Mouse (Mus musculus) limb, embryonic 15.5 days (tissue): ENCODE results near the gene Ear14. TPM values are rescaled to one million over a fixed set of nuclear protein-coding genes. Genes with fewer than 3 reads are reported as not detected.
"Not testable (repeated sequence)": the region's sequence is repeated elsewhere in the genome, so short reads cannot be mapped to it uniquely, and the experiment has no call there.

ENCODE experiments used
- ATAC-seq: fragments of 200-750 bp; cut with Nextera tagmentation; 2 replicates; pipeline ENCODE4 v1.8.0; 2017; ENCODE audit warnings: low read depth, moderate TSS enrichment; ENCODE audit not compliant: insufficient number of reproducible peaks, low FRiP score, low TSS enrichment
- H3K27ac ChIP-seq: fragments of 300-500 bp; sonication (generic); 2 replicates; pipeline ENCODE4 v1.5.1; 2015; ENCODE audit warnings: moderate library complexity, mild to moderate bottlenecking, inconsistent platforms
- H3K27me3 ChIP-seq: fragments of 300-500 bp; sonication (generic); 2 replicates; pipeline ENCODE4 v1.6.1; 2015; ENCODE audit warnings: inconsistent platforms
- H3K36me3 ChIP-seq: fragments of 300-500 bp; sonication (generic); 2 replicates; pipeline ENCODE4 v1.6.1; 2015; ENCODE audit warnings: inconsistent platforms
- H3K4me1 ChIP-seq: fragments of 300-500 bp; sonication (generic); 2 replicates; pipeline ENCODE4 v1.6.1; 2015; ENCODE audit warnings: inconsistent platforms
- H3K4me2 ChIP-seq: fragments of 300-500 bp; sonication (generic); 2 replicates; pipeline ENCODE4 v1.6.1; 2015; ENCODE audit warnings: mild to moderate bottlenecking, inconsistent platforms
- H3K4me3 ChIP-seq: fragments of 300-500 bp; sonication (generic); 2 replicates; pipeline ENCODE4 v1.5.1; 2015; ENCODE audit warnings: mild to moderate bottlenecking, inconsistent platforms
- H3K9ac ChIP-seq: fragments of 300-500 bp; sonication (generic); 2 replicates; pipeline ENCODE4 v1.6.1; 2015; ENCODE audit warnings: inconsistent platforms
- H3K9me3 ChIP-seq: fragments of 300-500 bp; sonication (generic); 2 replicates; pipeline ENCODE4 v1.6.1; 2016; ENCODE audit warnings: inconsistent platforms
- whole genome bisulfite sequencing: fragments of 180-500 bp; shearing (Covaris S2); methylation state at CpG from one replicate; pipeline ENCODE4 v1.1.7; 2015; 5-methylcytosine and 5-hydroxymethylcytosine counted together
- polyA plus RNA-seq: library from polyadenylated mRNA; unstranded; fragments of >200 nt; fragmentation: Nextera tagmentation; extraction: Ambion mirVana; gene quantifications from 2 replicates; pipeline ENCODE4 v1.2.1, GENCODE M21; 2015

Gene Ear14
- not detected in 2 replicates for polyA plus RNA-seq

GRCm38 (mm10) chr14:51203115-51203514 is at the start of gene Ear14:
Ear14 (plus strand) TSS chr14:51203391.
- Histone ChIP-seq H3K27ac (no peak within 1 kb of the TSS), H3K4me1 (no peaks in the 10 kb centered on the region), H3K36me3 (no peaks in the 10 kb centered on the region), H3K27me3 (no peaks in the 10 kb centered on the region), H3K4me2 (no peak within 1 kb of the TSS), H3K4me3 (no peak within 1 kb of the TSS), H3K9ac (no peak within 1 kb of the TSS), H3K9me3 (no peaks in the 10 kb centered on the region)
- WGBS: 78% methylated on average over 2 of the region's 2 CpGs
- no peak for ATAC-seq

DNA sequence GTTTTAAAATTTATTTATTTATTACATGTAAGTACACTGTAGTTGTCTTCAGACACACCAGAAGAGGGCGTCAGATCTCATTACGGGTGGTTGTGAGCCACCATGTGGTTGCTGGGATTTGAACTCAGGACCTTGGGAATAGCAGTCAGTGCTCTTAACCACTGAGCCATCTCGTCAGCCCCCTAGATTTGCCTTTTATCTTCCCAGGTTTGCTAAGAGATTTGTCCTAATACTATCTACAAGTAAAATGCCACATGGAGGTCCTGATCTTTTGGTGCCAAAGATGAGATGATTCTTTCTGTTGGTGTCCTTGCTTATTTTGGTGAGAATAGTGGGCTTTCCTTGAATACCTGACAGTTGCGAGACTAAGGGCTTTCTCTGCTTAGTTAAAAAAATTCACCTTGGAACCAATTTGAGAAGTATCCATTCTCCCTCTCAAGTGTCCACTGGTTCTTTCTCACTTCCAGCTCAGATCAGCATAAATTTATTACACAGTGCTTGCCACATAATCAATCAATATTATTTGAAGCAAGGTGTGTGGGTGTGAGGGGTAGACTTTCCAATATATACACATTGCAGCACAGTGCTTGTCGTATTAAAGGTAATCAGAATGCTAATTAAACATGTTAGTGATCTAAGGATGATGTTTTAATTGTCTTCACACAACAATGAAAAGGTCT is 47.0 kb upstream of the Ear14 start:
- no peaks in the 10 kb centered on the region for H3K9me3 ChIP-seq
- no peak overlapping the region for H3K9ac ChIP-seq
- H3K36me3 ChIP-seq: no peaks in the 10 kb centered on the region
- ATAC-seq: no peak
- no peak overlapping the region for H3K27ac ChIP-seq
- H3K4me1 ChIP-seq: no peaks in the 10 kb centered on the region
- WGBS: 83% methylated on average over 5 of the region's 5 CpGs
- no peak overlapping the region for H3K4me3 ChIP-seq
- no peak overlapping the region for H3K4me2 ChIP-seq
- no peaks in the 10 kb centered on the region for H3K27me3 ChIP-seq

DNA sequence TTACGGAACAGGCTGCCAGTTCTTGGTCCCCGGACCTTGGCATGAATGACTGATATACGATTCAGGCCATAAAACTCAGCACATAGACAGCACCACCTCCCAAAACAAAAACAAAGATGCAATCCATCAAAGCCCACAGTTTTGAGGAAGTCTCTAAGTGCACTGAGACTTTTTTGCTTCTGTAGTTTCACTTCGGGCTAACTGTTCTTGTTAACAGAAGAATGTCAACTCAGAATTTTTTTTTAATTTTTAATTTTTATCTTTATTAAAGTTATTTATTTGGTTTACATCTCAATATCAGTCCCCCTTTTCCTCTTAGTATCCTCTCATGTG is 46.5 kb upstream of the Ear14 start:
- H3K9ac ChIP-seq: no peak overlapping the region
- no peaks in the 10 kb centered on the region for H3K4me1 ChIP-seq
- H3K9me3 ChIP-seq: no peaks in the 10 kb centered on the region
- no peak for ATAC-seq
- H3K27ac ChIP-seq: no peak overlapping the region
- no peaks in the 10 kb centered on the region for H3K36me3 ChIP-seq
- no peak overlapping the region for H3K4me2 ChIP-seq
- H3K4me3 ChIP-seq: no peak overlapping the region
- WGBS: 36% methylated on average over 4 of the region's 4 CpGs
- H3K27me3 ChIP-seq: no peaks in the 10 kb centered on the region

DNA sequence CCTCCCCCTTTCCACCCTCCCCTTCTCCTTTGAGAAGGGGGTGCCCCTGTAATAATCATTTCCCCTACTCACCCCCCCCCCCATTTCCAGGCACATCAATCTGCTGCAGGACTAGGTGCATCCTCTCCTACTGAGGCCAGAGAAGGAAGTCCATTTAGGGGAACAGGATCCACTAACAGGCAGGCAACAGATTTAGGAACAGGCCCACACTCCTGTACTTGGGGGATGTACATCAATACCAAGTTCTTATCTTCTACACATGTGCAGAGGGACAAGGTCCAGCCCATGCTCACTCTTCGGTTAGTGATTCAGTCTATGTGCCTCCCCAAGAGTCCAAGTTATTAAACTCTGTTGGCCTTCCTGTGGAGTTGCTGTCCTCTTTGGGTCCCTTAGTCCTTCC is 46.1 kb upstream of the Ear14 start:
- 94% methylated on average over 1 of the region's 1 CpGs for WGBS
- Histone ChIP-seq H3K36me3 (no peaks in the 10 kb centered on the region), H3K4me1 (no peaks in the 10 kb centered on the region)

DNA sequence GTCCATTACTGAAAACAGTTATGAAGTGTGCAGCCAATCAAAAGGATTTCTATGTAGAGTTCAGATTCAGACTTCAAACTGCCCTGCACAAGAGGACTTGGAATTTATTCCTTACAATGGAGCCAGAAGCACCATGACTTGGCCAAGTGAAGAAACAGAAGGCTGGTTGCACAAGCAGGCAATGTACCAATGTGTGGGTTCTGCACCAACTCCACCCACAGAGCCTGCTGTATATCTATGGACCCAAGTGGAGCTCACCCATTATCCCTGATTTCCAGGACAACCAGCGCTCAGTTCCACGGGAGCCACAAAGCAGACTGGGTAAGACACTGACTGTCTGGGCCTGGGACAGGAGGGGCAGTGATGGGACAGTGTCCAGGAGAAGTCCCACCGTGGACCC is 41.2 kb upstream of the Ear14 start, which contains the start of gene Rnase2b:
Gene Rnase2b, plus strand, starts transcription at position 285 of the 400 bp plus-strand sequence.
- H3K9me3 ChIP-seq, ATAC-seq: not testable (repeated sequence)

More for the DNA sequence above, 46.1 kb upstream of the Ear14 start:
- Histone ChIP-seq H3K4me3 (no peak overlapping the region), H3K9me3 (no peaks in the 10 kb centered on the region), H3K4me2 (no peak overlapping the region), H3K27me3 (no peaks in the 10 kb centered on the region), H3K9ac (no peak overlapping the region), H3K27ac (no peak overlapping the region)
- ATAC-seq: no peak

GRCm38 (mm10) chr14:51163323-51163722 is 39.9 kb upstream of the Ear14 start:
- H3K4me3 ChIP-seq, H3K4me2 ChIP-seq, H3K4me1 ChIP-seq, H3K27me3 ChIP-seq, H3K9me3 ChIP-seq, H3K9ac ChIP-seq, ATAC-seq, H3K27ac ChIP-seq, H3K36me3 ChIP-seq: not testable (repeated sequence)
- whole genome bisulfite sequencing: 54% methylated on average over 6 of the region's 6 CpGs

More for the DNA sequence above, 41.2 kb upstream of the Ear14 start, which contains the start of gene Rnase2b:
- H3K36me3 ChIP-seq, H3K4me3 ChIP-seq, H3K4me2 ChIP-seq, H3K4me1 ChIP-seq, H3K27ac ChIP-seq, H3K9ac ChIP-seq, H3K27me3 ChIP-seq: not testable (repeated sequence)
- whole genome bisulfite sequencing: 98% methylated on average over 3 of the region's 3 CpGs

- Histone ChIP-seq H3K4me3 (no peak overlapping the region), H3K4me2 (no peak overlapping the region), H3K4me1 (no peaks in the 10 kb centered on the region), H3K27ac (no peak overlapping the region), H3K36me3 (no peaks in the 10 kb centered on the region), H3K9me3 (no peaks in the 10 kb centered on the region), H3K9ac (no peak overlapping the region), H3K27me3 (no peaks in the 10 kb centered on the region)
- WGBS: 93% methylated on average over 1 of the region's 1 CpGs
- ATAC-seq: no peak
These were observed 37.8 kb upstream of the Ear14 start for GRCm38 (mm10) chr14:51165435-51165834.

DNA sequence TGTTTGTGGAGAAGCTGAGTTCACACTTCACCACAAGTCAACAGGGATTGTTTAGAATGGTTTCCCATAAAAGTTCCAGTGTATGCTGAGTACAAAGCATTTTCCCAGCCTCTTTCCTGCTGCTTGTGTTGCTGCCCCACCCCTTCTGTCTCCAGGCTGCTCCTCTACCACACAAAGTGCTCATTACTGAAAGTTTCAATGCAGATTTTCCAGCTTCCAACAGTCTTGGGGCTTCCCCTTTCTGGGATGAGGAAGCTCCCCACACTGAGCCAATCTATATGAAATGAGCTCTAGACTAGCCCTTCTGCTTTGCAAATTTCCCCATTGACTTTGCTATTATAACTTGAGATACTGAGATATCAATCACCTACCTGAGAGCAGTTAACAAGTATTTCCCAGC is 37.1 kb upstream of the Ear14 start:
- Histone ChIP-seq H3K4me2 (no peak overlapping the region), H3K4me3 (no peak overlapping the region)
- no peak for ATAC-seq

GRCm38 (mm10) chr14:51172095-51172865 is 30.9 kb upstream of the Ear14 start:
- H3K9me3 ChIP-seq, H3K9ac ChIP-seq, ATAC-seq, H3K4me2 ChIP-seq, H3K4me1 ChIP-seq, H3K4me3 ChIP-seq, H3K27me3 ChIP-seq, H3K36me3 ChIP-seq, H3K27ac ChIP-seq: not testable (repeated sequence)
- 37% methylated on average over 9 of the region's 9 CpGs for WGBS

More for the DNA sequence above, 37.1 kb upstream of the Ear14 start:
- Histone ChIP-seq H3K27me3 (no peaks in the 10 kb centered on the region), H3K36me3 (no peaks in the 10 kb centered on the region), H3K9me3 (no peaks in the 10 kb centered on the region), H3K27ac (no peak overlapping the region), H3K9ac (no peak overlapping the region), H3K4me1 (no peaks in the 10 kb centered on the region)

- not testable (repeated sequence) for H3K27ac ChIP-seq, H3K27me3 ChIP-seq, H3K9ac ChIP-seq, H3K36me3 ChIP-seq, H3K9me3 ChIP-seq, ATAC-seq, H3K4me2 ChIP-seq, H3K4me3 ChIP-seq, H3K4me1 ChIP-seq
- 56% methylated on average over 4 of the region's 4 CpGs for WGBS
These were observed 30.2 kb upstream of the Ear14 start for GRCm38 (mm10) chr14:51172947-51173346.

DNA sequence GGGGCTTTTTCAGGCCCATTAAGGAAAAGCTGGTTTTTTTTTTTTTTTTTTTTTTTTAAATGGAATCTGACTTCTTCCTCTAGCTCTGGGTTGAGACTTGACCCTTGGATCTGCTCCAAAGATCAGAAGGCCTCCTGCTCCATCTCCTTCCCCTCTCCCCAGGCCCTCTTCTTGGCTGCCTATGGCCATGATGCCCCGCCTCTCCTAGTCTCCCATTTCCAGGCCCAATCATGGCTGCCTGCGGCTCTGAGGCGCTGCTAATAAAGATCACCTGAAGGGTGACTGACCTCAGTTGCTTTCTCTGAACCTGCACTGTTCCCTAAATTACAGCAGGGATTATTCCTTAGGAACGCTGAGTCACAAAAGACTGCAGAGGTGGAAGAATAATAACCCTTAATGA is 29.3 kb upstream of the Ear14 start:
- Histone ChIP-seq H3K36me3 (no peaks in the 10 kb centered on the region), H3K9me3 (no peaks in the 10 kb centered on the region), H3K4me1 (no peaks in the 10 kb centered on the region), H3K27ac (no peak overlapping the region), H3K4me2 (no peak overlapping the region), H3K9ac (no peak overlapping the region), H3K4me3 (no peak overlapping the region), H3K27me3 (no peaks in the 10 kb centered on the region)
- no peak for ATAC-seq
- WGBS: 68% methylated on average over 4 of the region's 4 CpGs

GRCm38 (mm10) chr14:51181051-51181450 is 22.1 kb upstream of the Ear14 start:
- H3K9ac ChIP-seq, H3K9me3 ChIP-seq, ATAC-seq, H3K36me3 ChIP-seq, H3K4me1 ChIP-seq, H3K27ac ChIP-seq, H3K27me3 ChIP-seq, H3K4me3 ChIP-seq, H3K4me2 ChIP-seq: not testable (repeated sequence)
- 68% methylated on average over 2 of the region's 2 CpGs for WGBS
